Mouse (Mus musculus): ENCODE data around the gene Capg.

The Capg gene

GRCm38 (mm10) chr6:72607676-72608075 is 63.5 kb downstream of the Capg start:
- no peak for DNase-seq (ENCODE audit: low read depth)

- DNase-seq (ENCODE audit: low read depth): no peak
Observed at GRCm38 (mm10) chr6:72608662-72609184, 64.5 kb downstream of the Capg start.

- DNase-seq (ENCODE audit: low read depth): no peak
Observed at GRCm38 (mm10) chr6:72610261-72610660, 66.1 kb downstream of the Capg start.

Data from c-Kit-positive CD71-positive TER-119-negative erythroid progenitor cells, embryonic 14.5 days (primary cell).